Mouse (Mus musculus) heart, embryonic 11.5 days (tissue): ENCODE measurements around the gene Arhgef26. TPM values are rescaled to one million over a fixed set of nuclear protein-coding genes. Genes with fewer than 3 reads are reported as not detected.

Experiments
- polyA plus RNA-seq: library from polyadenylated mRNA; unstranded; fragments of >200 nt; fragmentation: Nextera tagmentation; extraction: Ambion mirVana; gene quantifications from 2 replicates; pipeline ENCODE4 v1.2.1, GENCODE M21; 2014

Gene Arhgef26
- polyA plus RNA-seq, 1 experiment from 2014 or later = 5.2 TPM

Other genes with a start within 250 kb of the Arhgef26 start
- gene Dhx36, start 168.7 kb downstream of the Arhgef26 start, polyA plus RNA-seq = 27.0 and 27.7 TPM in 2 replicates